Mouse (Mus musculus) naive thymus-derived CD4-positive, alpha-beta T cell, adult 2 months (primary cell): Measurements from ENCODE around the gene Aloxe3.
A peak's percentile ranks its signal among the peaks of the same experiment; 100 is the strongest.

Experiments
- DNase-seq: peaks from one replicate; pipeline ENCODE4 v3.0.0-alpha.2; 2011; ENCODE audit warnings: low read depth

The Aloxe3 gene

GRCm38 (mm10) chr11:69125041-69125851, 450 bp upstream of the Aloxe3 start:
- peak; percentile 95 for DNase-seq

GRCm38 (mm10) chr11:69125919-69126705, 416 bp downstream of the Aloxe3 start:
- DNase-seq = peak; percentile 52

- DNase-seq = no peak
Observed at GRCm38 (mm10) chr11:69126706-69127095, 1.0 kb downstream of the Aloxe3 start.

- no peak for DNase-seq
Observed at GRCm38 (mm10) chr11:69128426-69129122, 2.9 kb downstream of the Aloxe3 start.

GRCm38 (mm10) chr11:69133566-69133922, 7.8 kb downstream of the Aloxe3 start:
- no peak for DNase-seq

GRCm38 (mm10) chr11:69133923-69134621, 8.4 kb downstream of the Aloxe3 start:
- DNase-seq = peak; percentile 59

- DNase-seq = no peak
Observed at GRCm38 (mm10) chr11:69134622-69134968, 8.9 kb downstream of the Aloxe3 start.

GRCm38 (mm10) chr11:69135361-69135760, 9.7 kb downstream of the Aloxe3 start:
- no peak for DNase-seq

GRCm38 (mm10) chr11:69147546-69147945, 21.9 kb downstream of the Aloxe3 start:
- DNase-seq = no peak

GRCm38 (mm10) chr11:69148451-69148960, 22.8 kb downstream of the Aloxe3 start:
- no peak for DNase-seq

- DNase-seq = no peak
Observed at GRCm38 (mm10) chr11:69149728-69150127, 24.0 kb downstream of the Aloxe3 start.

- peak; percentile 76 for DNase-seq
Observed at GRCm38 (mm10) chr11:69150444-69150843, 24.7 kb downstream of the Aloxe3 start.

GRCm38 (mm10) chr11:69151004-69151403, 25.3 kb downstream of the Aloxe3 start:
- DNase-seq = no peak

- no peak for DNase-seq
Observed at GRCm38 (mm10) chr11:69153831-69154230, 28.1 kb downstream of the Aloxe3 start.

GRCm38 (mm10) chr11:69155351-69155750, 29.7 kb downstream of the Aloxe3 start:
- no peak for DNase-seq

- no peak for DNase-seq
Observed at GRCm38 (mm10) chr11:69156800-69157199, 31.1 kb downstream of the Aloxe3 start, which contains the start of gene Alox12b. Gene Alox12b (plus strand): TSS chr11:69156989.

GRCm38 (mm10) chr11:69169313-69169712, 43.6 kb downstream of the Aloxe3 start:
- DNase-seq = no peak

- DNase-seq = peak; percentile 44
Observed at GRCm38 (mm10) chr11:69171626-69172025, 45.9 kb downstream of the Aloxe3 start.

- no peak for DNase-seq
Observed at GRCm38 (mm10) chr11:69172606-69173005, 46.9 kb downstream of the Aloxe3 start.

GRCm38 (mm10) chr11:69174722-69175121, 49.0 kb downstream of the Aloxe3 start:
- DNase-seq = no peak

- no peak for DNase-seq
Observed at GRCm38 (mm10) chr11:69178525-69178924, 52.8 kb downstream of the Aloxe3 start.

GRCm38 (mm10) chr11:69179512-69179911, 53.8 kb downstream of the Aloxe3 start:
- DNase-seq = no peak
